Mouse (Mus musculus): ENCODE measurements around the gene Ins2.

The Ins2 gene

GRCm38 (mm10) chr7:142663931-142664421 is 79.2 kb downstream of the Ins2 start:
- peak; percentile 78 for DNase-seq

- no peak for DNase-seq
Observed at GRCm38 (mm10) chr7:142663151-142663550, 80.0 kb downstream of the Ins2 start.

- DNase-seq = no peak
Observed at GRCm38 (mm10) chr7:142661811-142662210, 81.4 kb downstream of the Ins2 start.

DNA sequence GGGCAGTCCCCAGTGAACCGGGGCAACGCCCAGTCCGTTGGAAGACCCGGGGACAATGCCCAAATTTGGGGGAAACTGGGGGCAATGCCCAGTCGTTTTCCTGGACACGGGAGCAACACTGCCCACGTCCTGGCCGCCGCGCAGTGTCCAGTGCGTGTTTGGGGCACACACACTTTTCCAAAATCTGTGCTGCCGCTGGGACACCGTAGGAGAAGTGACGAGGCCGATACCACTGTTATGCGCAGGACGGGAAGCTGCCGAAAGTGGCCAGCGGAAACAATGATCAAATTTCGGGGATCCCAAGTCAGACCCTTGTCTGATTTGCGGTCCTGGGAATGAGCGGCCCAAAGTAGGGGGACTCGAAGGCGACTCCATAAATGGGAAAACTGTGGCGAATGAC is 82.1 kb downstream of the Ins2 start:
- no peak for DNase-seq

DNA sequence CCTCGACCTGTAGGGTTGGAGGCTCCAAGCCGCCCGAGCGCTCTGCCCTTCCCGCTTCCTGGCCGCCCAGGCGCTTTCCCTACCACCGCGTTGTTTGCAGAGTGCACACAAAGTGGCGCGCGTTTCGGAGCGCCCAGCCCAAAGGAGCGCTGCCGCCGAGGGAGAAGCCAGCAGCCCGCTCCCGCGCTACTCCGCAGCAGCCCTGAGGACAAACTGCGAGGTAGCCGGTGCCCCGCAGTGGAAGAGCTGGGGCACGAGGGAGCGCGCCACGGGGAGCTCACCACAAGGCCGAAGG is 82.6 kb downstream of the Ins2 start:
- peak; percentile 32 for DNase-seq

DNA sequence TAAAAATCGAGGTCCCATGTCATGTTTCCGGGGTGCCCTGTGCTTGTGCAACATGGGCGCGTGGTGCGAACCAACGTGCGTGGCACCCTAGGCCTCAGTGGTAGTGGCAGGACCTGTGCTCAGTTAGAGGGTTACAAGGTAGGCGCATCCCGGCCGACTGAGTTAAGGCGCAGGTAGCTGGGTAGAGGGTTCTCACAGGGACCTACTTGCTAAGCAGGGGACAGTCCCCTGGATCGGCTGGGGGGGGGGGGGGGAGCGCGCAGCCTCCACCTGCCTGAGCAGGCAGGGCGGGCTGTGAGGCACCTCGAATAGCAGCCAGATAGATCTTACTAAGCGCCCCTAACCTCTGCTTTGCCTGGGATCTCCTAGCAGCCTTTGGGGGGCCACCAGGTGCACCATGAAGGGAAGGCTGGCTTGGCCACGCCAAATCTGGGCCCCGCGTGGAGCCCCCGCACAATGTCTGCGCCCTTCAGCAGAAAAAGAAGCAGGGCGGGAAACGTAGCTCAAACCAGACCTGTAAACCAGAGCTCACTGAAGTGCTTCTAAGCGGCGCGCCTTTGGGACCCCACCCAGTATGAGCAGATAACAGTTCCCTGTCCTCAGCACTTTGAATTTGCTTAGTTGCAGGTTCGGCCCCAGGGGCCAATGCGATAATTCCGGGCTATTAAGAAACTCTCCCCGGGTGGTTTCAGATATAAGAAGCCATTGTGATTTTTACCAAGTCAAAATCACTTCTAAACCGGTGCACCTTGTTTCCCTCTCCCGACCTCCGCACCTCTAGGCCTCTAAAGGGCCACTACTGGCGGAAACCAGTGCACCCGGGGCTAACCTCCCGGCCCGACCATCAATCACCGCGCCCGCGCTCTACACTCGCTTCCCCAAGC is 83.2 kb downstream of the Ins2 start:
- no peak for DNase-seq

DNA sequence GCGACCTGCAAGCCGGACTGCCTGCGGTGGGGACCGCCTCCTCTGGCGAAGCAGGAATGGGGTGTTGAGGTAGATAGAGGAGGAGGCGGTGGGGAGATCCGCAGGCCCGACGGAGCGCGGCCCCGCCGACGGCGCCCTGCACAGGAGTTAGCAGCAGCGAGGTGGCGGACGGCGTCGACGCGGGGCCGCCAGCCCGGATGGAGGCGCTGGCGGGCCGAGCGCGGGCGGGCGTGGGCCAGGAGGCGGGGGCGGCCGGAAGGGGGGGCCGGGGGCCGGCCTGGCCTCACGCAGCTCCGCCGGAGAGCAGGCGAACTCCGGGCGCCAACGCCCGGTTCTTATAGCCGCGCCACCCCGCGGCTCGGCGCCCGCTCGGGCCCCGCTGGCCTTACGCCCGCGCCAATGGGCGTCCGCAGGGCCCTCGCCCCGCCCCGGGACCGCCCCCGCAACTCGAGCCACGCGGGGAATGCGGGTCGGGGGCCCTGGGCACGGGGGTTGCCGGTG is 84.0 kb downstream of the Ins2 start:
- peak; percentile 50 for DNase-seq

GRCm38 (mm10) chr7:142658681-142659180 is 84.5 kb downstream of the Ins2 start:
- DNase-seq = peak; percentile 49

- peak; percentile 28 for DNase-seq
Observed at GRCm38 (mm10) chr7:142657821-142658614, 85.2 kb downstream of the Ins2 start.

GRCm38 (mm10) chr7:142657341-142657791 is 85.8 kb downstream of the Ins2 start:
- DNase-seq = no peak

DNA sequence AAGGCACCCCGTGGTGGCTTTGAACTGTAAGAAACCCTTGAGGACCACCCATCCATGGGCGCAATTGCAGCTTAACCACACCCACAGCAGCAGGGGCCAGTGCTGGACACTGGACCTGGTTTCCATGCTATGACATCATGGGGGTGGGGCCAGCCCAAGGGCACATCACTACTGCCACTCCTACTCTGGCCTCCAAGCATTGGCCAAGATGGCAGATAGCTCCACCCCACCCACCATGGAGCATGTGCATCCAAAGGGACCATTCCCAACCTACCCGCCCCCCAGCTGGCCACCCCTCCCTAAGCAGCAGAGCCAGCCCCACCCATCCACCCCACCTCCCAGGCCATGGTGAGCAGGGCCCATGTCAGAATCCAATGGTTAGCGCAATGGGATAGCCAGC is 87.1 kb downstream of the Ins2 start:
- DNase-seq = no peak

DNA sequence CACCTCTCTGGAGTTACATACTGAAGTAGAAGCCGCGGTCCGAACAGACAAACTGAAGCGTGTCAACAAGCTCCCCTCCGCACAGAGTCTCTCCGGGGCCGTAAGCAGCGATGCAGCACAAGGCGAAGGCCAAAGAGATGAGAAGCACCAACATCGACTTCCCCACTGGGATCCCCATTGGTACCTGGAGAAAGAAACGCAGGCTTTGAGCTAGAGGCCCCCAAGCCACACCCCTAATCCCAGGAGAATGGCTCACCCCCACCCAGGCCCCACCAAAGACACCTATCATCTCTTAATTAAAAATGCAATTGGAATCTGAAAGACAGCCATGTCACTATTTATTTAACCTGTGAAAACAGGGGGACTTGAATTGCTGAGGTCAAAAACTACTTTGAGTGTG is 87.5 kb downstream of the Ins2 start:
- no peak for DNase-seq

DNA sequence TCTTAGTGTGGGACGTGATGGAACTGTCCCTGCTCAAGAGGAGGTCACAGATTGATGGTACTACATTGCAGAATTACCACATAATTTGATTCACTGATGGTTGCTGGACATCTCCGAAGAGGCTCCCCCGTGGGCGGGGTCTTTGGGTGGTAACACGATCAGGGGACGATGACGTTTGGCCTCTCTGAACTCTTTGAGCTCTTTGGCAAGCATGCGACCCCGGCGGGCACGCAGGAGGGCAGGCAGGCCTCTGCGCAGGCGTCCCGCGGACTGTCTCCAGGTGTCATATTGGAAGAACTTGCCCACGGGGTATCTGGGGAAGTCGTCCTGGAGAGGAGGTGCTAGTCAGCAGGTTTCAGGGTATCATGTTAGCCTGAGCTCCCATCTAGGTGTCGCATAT is 89.5 kb downstream of the Ins2 start:
- DNase-seq = no peak

GRCm38 (mm10) chr7:142646676-142647075 is 96.5 kb downstream of the Ins2 start:
- no peak for DNase-seq

- no peak for DNase-seq
Observed at GRCm38 (mm10) chr7:142645045-142645444, 98.1 kb downstream of the Ins2 start.

DNA sequence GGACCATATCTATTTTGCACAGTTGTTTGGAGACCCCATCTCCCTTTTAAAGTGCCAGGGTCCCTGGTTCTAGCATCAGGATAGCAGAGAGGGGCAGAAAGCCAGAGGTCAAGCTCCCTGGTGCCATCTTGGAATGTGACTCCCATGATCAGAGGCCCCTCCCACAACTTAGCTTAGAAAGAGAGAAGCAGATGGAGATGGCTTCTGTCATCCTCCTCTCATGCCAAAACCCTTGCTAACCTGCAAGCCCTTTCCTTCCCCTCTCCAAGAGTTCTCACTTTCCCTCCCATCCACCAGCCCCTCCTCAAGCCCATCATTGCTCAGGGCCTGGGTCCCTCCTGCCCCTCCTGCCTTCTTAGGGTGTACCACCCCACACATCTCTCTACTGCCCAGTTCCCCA is 107.0 kb downstream of the Ins2 start:
- DNase-seq = no peak

- no peak for DNase-seq
Observed at GRCm38 (mm10) chr7:142630691-142631090, 112.5 kb downstream of the Ins2 start.

- no peak for DNase-seq
Observed at GRCm38 (mm10) chr7:142629806-142630205, 113.4 kb downstream of the Ins2 start.
